In the genomic region with DNA sequence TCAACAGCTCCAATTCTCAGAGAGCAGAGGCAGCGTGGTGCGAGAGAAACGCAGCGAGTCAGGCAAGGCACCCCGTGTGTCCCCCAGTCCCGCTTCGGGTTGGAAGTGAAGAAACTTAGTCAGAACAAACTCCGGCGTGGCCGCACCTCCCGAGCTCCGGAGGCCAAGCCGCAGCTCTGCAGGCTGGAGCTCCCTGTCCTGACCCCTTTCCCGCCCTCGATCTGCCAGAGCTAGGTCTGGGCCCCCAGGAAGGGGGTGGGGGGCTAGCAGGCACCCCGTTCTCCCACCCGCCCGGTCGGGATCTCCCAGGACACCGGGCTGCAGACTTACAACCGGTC, we compare ENCODE assay signal across 8 mouse cellular contexts.
A peak's percentile ranks its signal among the peaks of the same experiment; 100 is the strongest.
DNase-seq lines count a peak whose midpoint lies in the region; ATAC-seq and TF ChIP-seq lines count a peak whose summit lies in the region.

No protein-coding gene starts in this region.

- no peaks in the 10 kb centered on the region for H3K27me3 ChIP-seq in heart, adult 2 months (ENCODE audit: control insufficient read depth, insufficient read depth, low read length)
- H3K27me3 ChIP-seq in forebrain, embryonic 12.5 days: no peaks in the 10 kb centered on the region
- no peaks in the 10 kb centered on the region for H3K27me3 ChIP-seq in hindbrain, embryonic 16.5 days (replicated peaks; ENCODE audit: control insufficient read depth, insufficient read depth, low read length)
- no peaks in the 10 kb centered on the region for H3K27me3 ChIP-seq in liver, embryonic 13.5 days

- peak; percentile 1 to 19 for DNase-seq in heart, adult 2 months
- no peak for DNase-seq in heart, postnatal 25 days (ENCODE audit: low spot score)
- peak; percentile 33 for DNase-seq in NIH3T3 (ENCODE audit: low read depth)
- DNase-seq in liver, embryonic 13.5 days: peak; percentile 20
- DNase-seq in right cerebral cortex, postnatal 25 days: peak; percentile 4
- no peak for DNase-seq in T-cell, adult 2 months (ENCODE audit: low spot score)

- peak overlapping the region; percentile 49 for H3K4me2 ChIP-seq in forebrain, embryonic 12.5 days
- H3K4me2 ChIP-seq in hindbrain, embryonic 16.5 days (ENCODE audit: low read length): peak overlapping the region; percentile 60
- H3K4me2 ChIP-seq in liver, embryonic 13.5 days: peak overlapping the region; percentile 73

- no peak for TF ChIP-seq POLR2A in heart, adult 2 months (IDR thresholded peaks at IDR 0.05; ENCODE audit: insufficient read depth, low read depth, low read length)

- no peaks in the 10 kb centered on the region for H3K79me2 ChIP-seq in heart, adult 2 months (replicated peaks; ENCODE audit: control insufficient read depth, insufficient read depth, low read length)

- no peak for TF ChIP-seq EP300 in heart, adult 2 months (IDR thresholded peaks at IDR 0.05; ENCODE audit: insufficient read depth, low read depth, low read length)

- no peaks in the 10 kb centered on the region for H3K36me3 ChIP-seq in heart, adult 2 months (ENCODE audit: control insufficient read depth, insufficient read depth, low read length)
- H3K36me3 ChIP-seq in forebrain, embryonic 12.5 days (replicated peaks): no peaks in the 10 kb centered on the region
- H3K36me3 ChIP-seq in hindbrain, embryonic 16.5 days (ENCODE audit: control insufficient read depth, insufficient read depth, low read length): no peaks in the 10 kb centered on the region
- no peaks in the 10 kb centered on the region for H3K36me3 ChIP-seq in liver, embryonic 13.5 days

- no peaks in the 10 kb centered on the region for H3K9me3 ChIP-seq in forebrain, embryonic 12.5 days
- no peaks in the 10 kb centered on the region for H3K9me3 ChIP-seq in hindbrain, embryonic 16.5 days (ENCODE audit: control insufficient read depth, low read length)
- H3K9me3 ChIP-seq in liver, embryonic 13.5 days (replicated peaks): no peaks in the 10 kb centered on the region

- intact Hi-C loops in heart, adult 2 months (cut with DNase I): no loop called here
- intact Hi-C loops in heart, postnatal 25 days (cut with DNase I): no loop called here

- peak overlapping the region; percentile 43 for H3K4me3 ChIP-seq in heart, adult 2 months
- peak overlapping the region; percentile 58 for H3K4me3 ChIP-seq in forebrain, embryonic 12.5 days (replicated peaks)
- peak overlapping the region; percentile 61 for H3K4me3 ChIP-seq in hindbrain, embryonic 16.5 days (ENCODE audit: low read length)
- peak overlapping the region; percentile 67 for H3K4me3 ChIP-seq in liver, embryonic 13.5 days (replicated peaks)

- 15% methylated on average over 21 of the region's 21 CpGs for WGBS in heart, adult 2 months
- WGBS in forebrain, embryonic 12.5 days: 31% methylated on average over 18 of the region's 21 CpGs
- WGBS in hindbrain, embryonic 16.5 days: 14% methylated on average over 21 of the region's 21 CpGs
- WGBS in liver, embryonic 13.5 days (ENCODE audit: insufficient replicate concordance): 14% methylated on average over 21 of the region's 21 CpGs

- no peak for TF ChIP-seq CTCF in heart, adult 2 months (IDR thresholded peaks at IDR 0.05)

- no peak; the same call in 1 of the 2 replicates for ATAC-seq in forebrain, embryonic 12.5 days (ENCODE audit: low FRiP score)
- ATAC-seq in hindbrain, embryonic 16.5 days: peak; percentile 43; the same call in 1 of the 2 replicates
- ATAC-seq in liver, embryonic 13.5 days (ENCODE audit: low read depth): peak; percentile 63

- peak overlapping the region; percentile 6; the same call in 1 of the 2 replicates for H3K9ac ChIP-seq in heart, adult 2 months (ENCODE audit: low read depth, low read length)
- H3K9ac ChIP-seq in forebrain, embryonic 12.5 days: peak overlapping the region; percentile 69
- H3K9ac ChIP-seq in hindbrain, embryonic 16.5 days (ENCODE audit: low read depth, low read length): peak overlapping the region; percentile 73
- peak overlapping the region; percentile 69 for H3K9ac ChIP-seq in liver, embryonic 13.5 days

- H3K4me1 ChIP-seq in heart, adult 2 months (ENCODE audit: control insufficient read depth, insufficient read depth, low read length): no peaks in the 10 kb centered on the region
- 0 out of 2 replicates have a peak, but pooled peaks cover 3% of the 10 kb centered on the region for H3K4me1 ChIP-seq in forebrain, embryonic 12.5 days
- no peaks in the 10 kb centered on the region for H3K4me1 ChIP-seq in hindbrain, embryonic 16.5 days (ENCODE audit: control insufficient read depth, insufficient read depth, low read depth, low read length)
- H3K4me1 ChIP-seq in liver, embryonic 13.5 days (replicated peaks): no peaks in the 10 kb centered on the region

- H3K27ac ChIP-seq in heart, adult 2 months: no peak overlapping the region
- H3K27ac ChIP-seq in forebrain, embryonic 12.5 days: peak overlapping the region; percentile 80
- peak overlapping the region; percentile 85 for H3K27ac ChIP-seq in hindbrain, embryonic 16.5 days (ENCODE audit: low read depth, low read length)
- H3K27ac ChIP-seq in liver, embryonic 13.5 days: peak overlapping the region; percentile 10; the same call in 1 of the 2 replicates

Comparison
In these comparisons a context has a peak if more than half of its experiments do, and no peak if none do; other contexts are left out.
1. DNase-seq: peak in heart, adult 2 months (2 of 2), NIH3T3 (single experiment), liver, embryonic 13.5 days (single experiment) and right cerebral cortex, postnatal 25 days (single experiment); none in heart, postnatal 25 days (single experiment) and T-cell, adult 2 months (single experiment).
2. H3K9ac ChIP-seq: peak in every context shown above with its lines; median percentile 73 in hindbrain, embryonic 16.5 days; 69 in forebrain, embryonic 12.5 days; 69 in liver, embryonic 13.5 days; 6 in heart, adult 2 months.
3. Peak in every context shown above with its lines, with median percentiles within 50 percentile points of each other: H3K4me3 ChIP-seq and H3K4me2 ChIP-seq.